Mouse (Mus musculus) limb, embryonic 15.5 days (tissue): ENCODE measurements around the gene Zfp872. TPM values are rescaled to one million over a fixed set of nuclear protein-coding genes. Genes with fewer than 3 reads are reported as not detected.
"Not testable (repeated sequence)": the region's sequence is repeated elsewhere in the genome, so short reads cannot be mapped to it uniquely, and the experiment has no call there.

Experiments used
- ATAC-seq: fragments of 200-750 bp; cut with Nextera tagmentation; 2 replicates; pipeline ENCODE4 v1.8.0; 2017; ENCODE audit warnings: low read depth, moderate TSS enrichment; ENCODE audit not compliant: insufficient number of reproducible peaks, low FRiP score, low TSS enrichment
- H3K27ac ChIP-seq: fragments of 300-500 bp; sonication (generic); 2 replicates; pipeline ENCODE4 v1.5.1; 2015; ENCODE audit warnings: moderate library complexity, mild to moderate bottlenecking, inconsistent platforms
- H3K27me3 ChIP-seq: fragments of 300-500 bp; sonication (generic); 2 replicates; pipeline ENCODE4 v1.6.1; 2015; ENCODE audit warnings: inconsistent platforms
- H3K36me3 ChIP-seq: fragments of 300-500 bp; sonication (generic); 2 replicates; pipeline ENCODE4 v1.6.1; 2015; ENCODE audit warnings: inconsistent platforms
- H3K4me1 ChIP-seq: fragments of 300-500 bp; sonication (generic); 2 replicates; pipeline ENCODE4 v1.6.1; 2015; ENCODE audit warnings: inconsistent platforms
- H3K4me2 ChIP-seq: fragments of 300-500 bp; sonication (generic); 2 replicates; pipeline ENCODE4 v1.6.1; 2015; ENCODE audit warnings: mild to moderate bottlenecking, inconsistent platforms
- H3K4me3 ChIP-seq: fragments of 300-500 bp; sonication (generic); 2 replicates; pipeline ENCODE4 v1.5.1; 2015; ENCODE audit warnings: mild to moderate bottlenecking, inconsistent platforms
- H3K9ac ChIP-seq: fragments of 300-500 bp; sonication (generic); 2 replicates; pipeline ENCODE4 v1.6.1; 2015; ENCODE audit warnings: inconsistent platforms
- H3K9me3 ChIP-seq: fragments of 300-500 bp; sonication (generic); 2 replicates; pipeline ENCODE4 v1.6.1; 2016; ENCODE audit warnings: inconsistent platforms
- WGBS: fragments of 180-500 bp; shearing (Covaris S2); methylation state at CpG from one replicate; pipeline ENCODE4 v1.1.7; 2015; 5-methylcytosine and 5-hydroxymethylcytosine counted together
- polyA plus RNA-seq: library from polyadenylated mRNA; unstranded; fragments of >200 nt; fragmentation: Nextera tagmentation; extraction: Ambion mirVana; gene quantifications from 2 replicates; pipeline ENCODE4 v1.2.1, GENCODE M21; 2015

Zfp872 gene
- polyA plus RNA-seq, result 0.19 and 0.26 TPM in 2 replicates

GRCm38 (mm10) chr9:22188025-22188611, at the start of gene Zfp872:
TSS of gene Zfp872 (plus strand) at chr9:22188090.
- peak; percentile 77 for ATAC-seq
- Histone ChIP-seq H3K9me3 (no peaks in the 10 kb centered on the region), H3K4me1 (peaks cover 9% of the 10 kb centered on the region), H3K4me3 (peak within 1 kb of the TSS; percentile 46), H3K27me3 (no peaks in the 10 kb centered on the region), H3K36me3 (no peaks in the 10 kb centered on the region), H3K9ac (peak within 1 kb of the TSS; percentile 29), H3K4me2 (peak within 1 kb of the TSS; percentile 77), H3K27ac (peak within 1 kb of the TSS; percentile 18; the same call in 1 of the 2 replicates)
- WGBS, result 8% methylated on average over 43 of the region's 43 CpGs

GRCm38 (mm10) chr9:22138480-22138879, 49.4 kb upstream of the Zfp872 start:
- H3K4me1 ChIP-seq, result no peaks in the 10 kb centered on the region
- H3K9ac ChIP-seq, result no peak overlapping the region
- H3K4me3 ChIP-seq, result no peak overlapping the region
- no peaks in the 10 kb centered on the region for H3K27me3 ChIP-seq
- no peak overlapping the region for H3K27ac ChIP-seq
- no peak overlapping the region for H3K4me2 ChIP-seq
- no peaks in the 10 kb centered on the region for H3K9me3 ChIP-seq
- no peak for ATAC-seq
- H3K36me3 ChIP-seq, result no peaks in the 10 kb centered on the region
- WGBS, result 30% methylated on average over 2 of the region's 2 CpGs

GRCm38 (mm10) chr9:22139746-22140145, 48.1 kb upstream of the Zfp872 start:
- Histone ChIP-seq H3K27me3 (no peaks in the 10 kb centered on the region), H3K4me3 (no peak overlapping the region), H3K9me3 (no peaks in the 10 kb centered on the region), H3K9ac (no peak overlapping the region), H3K36me3 (no peaks in the 10 kb centered on the region), H3K4me1 (no peaks in the 10 kb centered on the region), H3K4me2 (no peak overlapping the region), H3K27ac (no peak overlapping the region)
- 83% methylated on average over 5 of the region's 5 CpGs for WGBS
- ATAC-seq, result no peak

DNA sequence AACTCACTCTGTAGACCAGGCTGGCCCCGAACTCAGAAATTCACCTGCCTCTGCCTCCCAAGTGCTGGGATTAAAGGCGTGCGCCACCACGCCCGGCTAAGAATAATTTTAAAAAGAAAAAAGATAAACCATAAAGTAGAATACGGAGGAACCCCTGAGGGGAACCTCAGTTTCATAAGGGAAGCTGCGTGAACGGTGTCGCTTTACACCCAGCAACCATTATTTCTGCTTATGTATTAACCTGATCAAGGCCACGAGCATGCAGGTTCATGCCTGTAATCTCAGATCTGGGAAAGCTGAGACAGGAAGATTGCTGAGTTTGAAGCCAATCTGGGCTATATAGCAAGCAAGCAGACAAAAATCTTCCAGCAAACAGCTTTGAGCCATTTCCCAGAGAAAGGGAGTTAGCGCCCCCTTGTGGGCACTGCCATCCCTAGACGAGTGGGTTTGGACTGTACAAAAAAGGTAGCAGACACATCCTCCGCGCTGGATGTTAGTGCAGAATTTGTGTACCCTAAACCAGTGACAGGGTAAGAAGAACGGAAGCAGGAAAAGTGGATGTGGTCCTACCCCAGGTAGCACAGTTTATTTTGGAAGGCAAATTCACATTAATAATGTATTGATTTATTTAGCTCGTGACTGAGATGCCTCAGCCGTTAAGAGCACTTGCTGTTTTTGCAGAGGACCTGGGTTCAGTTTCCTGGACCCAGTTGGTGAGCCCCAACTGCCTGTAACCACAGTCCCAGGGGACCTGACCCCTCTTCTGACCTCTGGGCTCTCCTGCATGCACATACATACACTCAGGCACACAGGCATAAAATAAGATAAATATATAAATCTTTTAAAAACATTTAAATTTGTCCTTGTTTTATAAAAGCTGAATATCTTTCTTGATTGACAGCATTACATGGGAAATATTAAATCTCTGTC, 44.5 kb upstream of the Zfp872 start:
- no peak overlapping the region for H3K4me2 ChIP-seq
- H3K27me3 ChIP-seq, result no peaks in the 10 kb centered on the region
- H3K9me3 ChIP-seq, result no peaks in the 10 kb centered on the region
- no peaks in the 10 kb centered on the region for H3K36me3 ChIP-seq
- no peak overlapping the region for H3K27ac ChIP-seq
- no peaks in the 10 kb centered on the region for H3K4me1 ChIP-seq
- no peak overlapping the region for H3K9ac ChIP-seq
- ATAC-seq, result no peak; the same call in 1 of the 2 replicates
- H3K4me3 ChIP-seq, result no peak overlapping the region
- WGBS, result 50% methylated on average over 17 of the region's 17 CpGs

DNA sequence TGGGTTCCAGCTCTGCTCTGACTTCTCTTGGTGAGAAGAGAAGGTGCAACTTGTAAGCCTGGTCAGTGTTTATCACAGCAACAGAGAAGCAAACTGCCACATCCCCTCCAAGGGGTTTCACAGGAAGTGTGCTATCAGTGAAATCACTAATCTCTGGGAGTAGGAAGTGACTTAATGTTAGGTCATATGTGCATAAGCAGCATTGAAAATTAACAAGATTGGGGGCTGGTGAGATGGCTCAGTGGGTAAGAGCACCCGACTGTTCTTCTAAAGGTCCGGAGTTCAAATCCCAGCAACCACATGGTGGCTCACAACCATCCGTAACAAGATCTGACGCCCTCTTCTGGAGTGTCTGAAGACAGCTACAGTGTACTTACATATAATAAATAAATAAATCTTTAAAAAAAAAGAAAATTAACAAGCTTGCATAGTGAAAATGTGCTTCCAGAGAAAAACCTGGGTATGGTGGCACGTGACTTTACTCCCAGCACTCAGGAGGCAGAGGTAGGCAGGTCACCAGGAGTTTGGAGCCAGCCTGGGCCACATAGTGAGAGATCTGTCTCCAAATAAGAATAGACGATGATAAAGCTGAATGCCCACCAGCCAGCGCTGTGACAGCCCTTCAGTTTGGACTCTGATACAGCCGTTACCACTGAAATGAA, 43.5 kb upstream of the Zfp872 start:
- Histone ChIP-seq H3K27me3 (no peaks in the 10 kb centered on the region), H3K9me3 (no peaks in the 10 kb centered on the region), H3K4me2 (no peak overlapping the region), H3K4me1 (no peaks in the 10 kb centered on the region), H3K9ac (no peak overlapping the region), H3K27ac (no peak overlapping the region), H3K36me3 (no peaks in the 10 kb centered on the region), H3K4me3 (no peak overlapping the region)
- ATAC-seq, result no peak
- 77% methylated on average over 8 of the region's 8 CpGs for WGBS

DNA sequence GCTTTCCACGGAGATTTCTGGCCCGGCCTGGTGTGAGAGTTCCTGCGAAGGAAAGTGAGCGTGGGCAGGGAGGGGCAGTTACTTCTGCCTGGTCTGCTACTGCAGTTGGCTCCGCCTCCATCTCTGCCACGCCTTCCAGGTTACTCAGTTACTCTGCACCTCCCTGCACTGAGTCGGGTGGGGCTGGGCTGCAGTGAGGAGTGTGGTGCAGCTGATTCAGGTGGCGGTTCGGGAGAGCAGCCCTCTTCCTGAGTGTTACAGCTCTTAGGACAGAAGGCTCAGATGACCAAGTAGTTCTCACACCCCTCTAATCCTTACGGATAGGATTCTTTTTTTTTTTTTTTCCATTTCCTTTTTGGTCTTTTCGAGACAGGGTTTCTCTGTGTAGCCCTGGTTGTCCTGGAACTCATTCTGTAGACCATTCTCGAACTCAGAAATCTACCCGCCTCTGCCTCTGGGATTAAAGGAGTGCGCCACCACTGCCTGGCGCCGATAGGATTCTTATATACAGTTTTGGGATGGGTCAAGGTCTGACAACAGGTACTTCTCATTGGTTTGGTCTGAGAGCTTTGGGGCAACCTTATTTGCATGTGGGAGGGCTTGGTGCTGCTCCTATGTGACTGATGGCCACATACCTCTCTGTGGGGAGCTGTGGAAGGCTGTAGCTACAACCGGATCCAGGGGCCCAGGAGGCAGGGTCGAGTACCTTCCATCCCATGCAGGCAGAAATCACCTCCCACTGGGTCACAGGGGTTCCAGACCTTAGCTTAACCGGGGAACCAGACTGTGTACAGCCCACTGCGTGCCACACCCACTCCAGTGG, 38.3 kb upstream of the Zfp872 start:
- 68% methylated on average over 20 of the region's 20 CpGs for WGBS
- Histone ChIP-seq H3K4me1 (no peaks in the 10 kb centered on the region), H3K4me2 (no peak overlapping the region), H3K9me3 (no peaks in the 10 kb centered on the region), H3K9ac (no peak overlapping the region), H3K36me3 (no peaks in the 10 kb centered on the region), H3K4me3 (no peak overlapping the region), H3K27ac (no peak overlapping the region), H3K27me3 (no peaks in the 10 kb centered on the region)
- ATAC-seq, result no peak

DNA sequence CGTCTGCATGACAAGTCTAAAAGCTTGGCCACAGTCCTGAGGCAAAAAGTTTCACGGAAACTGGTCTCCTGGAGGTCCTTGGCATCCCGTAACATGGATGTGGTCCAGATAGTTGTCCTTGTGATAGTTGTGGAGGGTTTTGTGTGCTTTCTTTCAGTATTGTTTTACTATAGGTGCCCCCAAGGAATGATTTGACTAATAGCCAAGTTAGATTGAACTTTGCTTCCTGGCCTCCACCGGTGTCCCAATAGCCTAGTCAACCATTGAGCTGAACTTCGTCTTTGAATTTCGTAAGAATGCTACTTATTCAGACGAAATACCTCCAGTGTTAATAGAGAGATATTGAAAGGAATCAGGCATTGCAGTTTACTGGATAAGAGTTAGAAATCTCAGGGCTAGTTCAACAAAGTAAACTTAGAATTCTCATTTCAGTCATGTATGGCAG, 37.6 kb upstream of the Zfp872 start:
- H3K27ac ChIP-seq, H3K4me1 ChIP-seq, H3K36me3 ChIP-seq, H3K9me3 ChIP-seq, H3K4me2 ChIP-seq, H3K27me3 ChIP-seq, H3K4me3 ChIP-seq, ATAC-seq, H3K9ac ChIP-seq: not testable (repeated sequence)
- 79% methylated on average over 7 of the region's 7 CpGs for WGBS

DNA sequence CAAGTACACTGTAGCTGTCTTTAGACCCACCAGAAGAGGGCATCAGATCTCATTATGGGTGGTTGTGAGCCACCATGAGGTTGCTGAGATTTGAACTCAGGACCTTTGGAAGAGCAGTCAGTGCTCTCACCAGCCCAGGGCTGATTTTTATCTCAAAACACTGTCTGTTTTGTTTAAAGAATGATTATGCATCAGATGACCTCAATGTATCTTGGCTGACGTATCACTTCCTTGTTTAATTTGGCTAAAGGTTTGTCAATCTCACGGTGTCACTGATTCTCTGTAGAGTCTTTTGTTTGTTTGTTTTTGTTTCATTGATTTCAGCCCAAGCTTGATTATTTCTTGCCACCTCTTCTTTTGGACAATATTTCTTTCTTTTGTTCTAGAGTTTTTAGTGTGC, 36.9 kb upstream of the Zfp872 start:
- Histone ChIP-seq H3K27me3 (no peaks in the 10 kb centered on the region), H3K4me1 (peaks cover 4% of the 10 kb centered on the region), H3K9ac (no peak overlapping the region), H3K36me3 (no peaks in the 10 kb centered on the region), H3K4me2 (no peak overlapping the region), H3K27ac (no peak overlapping the region), H3K4me3 (no peak overlapping the region), H3K9me3 (no peaks in the 10 kb centered on the region)
- 87% methylated on average over 2 of the region's 2 CpGs for WGBS
- ATAC-seq, result no peak

DNA sequence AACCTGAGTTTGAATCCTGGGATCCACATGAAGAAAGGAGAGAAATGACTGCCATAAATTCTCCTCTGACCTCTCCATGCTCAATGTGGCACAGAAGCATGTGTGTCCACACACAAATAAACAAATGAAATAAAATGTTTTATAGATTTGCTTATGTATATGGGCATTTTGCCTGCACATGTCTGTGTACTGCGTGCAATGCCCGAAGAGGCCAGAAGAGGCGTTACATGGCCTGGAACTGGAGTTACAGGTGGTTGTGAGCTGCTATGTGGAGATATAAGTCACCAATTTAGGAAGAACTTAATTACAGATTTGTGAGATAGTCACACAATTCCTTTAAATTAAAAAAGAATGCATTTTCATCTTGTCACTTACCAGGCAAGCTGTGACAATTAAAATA, 34.1 kb upstream of the Zfp872 start:
- H3K4me3 ChIP-seq, result no peak overlapping the region
- H3K4me2 ChIP-seq, result no peak overlapping the region
- no peaks in the 10 kb centered on the region for H3K9me3 ChIP-seq
- no peak overlapping the region for H3K9ac ChIP-seq
- H3K27ac ChIP-seq, result no peak overlapping the region
- no peaks in the 10 kb centered on the region for H3K27me3 ChIP-seq
- 88% methylated on average over 3 of the region's 3 CpGs for whole genome bisulfite sequencing
- ATAC-seq, result no peak
- H3K36me3 ChIP-seq, result no peaks in the 10 kb centered on the region; the same call in 1 of the 2 replicates
- peaks cover 21% of the 10 kb centered on the region for H3K4me1 ChIP-seq

- Histone ChIP-seq H3K4me1 (peaks cover 21% of the 10 kb centered on the region), H3K27me3 (no peaks in the 10 kb centered on the region), H3K36me3 (no peaks in the 10 kb centered on the region; the same call in 1 of the 2 replicates), H3K27ac (no peak overlapping the region), H3K4me2 (peak overlapping the region; percentile 24; the same call in 1 of the 2 replicates), H3K9ac (no peak overlapping the region), H3K4me3 (peak overlapping the region; percentile 17), H3K9me3 (no peaks in the 10 kb centered on the region)
- ATAC-seq, result no peak
- 21% methylated on average over 10 of the region's 10 CpGs for WGBS
Observed at GRCm38 (mm10) chr9:22155614-22156013, 32.3 kb upstream of the Zfp872 start.

- H3K4me3 ChIP-seq, result peak within 1 kb of the TSS; percentile 74
- no peaks in the 10 kb centered on the region for H3K9me3 ChIP-seq
- peak; percentile 98 for ATAC-seq
- peak within 1 kb of the TSS; percentile 72 for H3K4me2 ChIP-seq
- peak within 1 kb of the TSS; percentile 92 for H3K9ac ChIP-seq
- H3K27ac ChIP-seq, result peak within 1 kb of the TSS; percentile 95
- WGBS, result under 1% methylated on average over 65 of the region's 65 CpGs
- no peaks in the 10 kb centered on the region for H3K27me3 ChIP-seq
- peaks cover 21% of the 10 kb centered on the region for H3K4me1 ChIP-seq
- H3K36me3 ChIP-seq, result no peaks in the 10 kb centered on the region; the same call in 1 of the 2 replicates
Observed at GRCm38 (mm10) chr9:22156497-22157245, 31.2 kb upstream of the Zfp872 start, which contains the start of gene Pigyl. TSS of gene Pigyl (plus strand) at chr9:22156846.
